Mouse (Mus musculus) 416B (cell line): Measurements from ENCODE around the gene Zer1.

Experiments used
- DNase-seq: peaks from one replicate; pipeline ENCODE4 v3.0.0; 2011; ENCODE audit warnings: low read depth

Zer1 gene

GRCm38 (mm10) chr2:30051992-30052761 lies 72.2 kb downstream of the Zer1 start:
- peak; percentile 42 for DNase-seq

GRCm38 (mm10) chr2:30049831-30050230 lies 74.6 kb downstream of the Zer1 start:
- peak; percentile 44 for DNase-seq

- peak; percentile 98 for DNase-seq
These were observed 75.5 kb downstream of the Zer1 start, which contains the start of gene Wdr34 for GRCm38 (mm10) chr2:30048699-30049388. Gene Wdr34, minus strand, starts transcription at chr2:30048881.

GRCm38 (mm10) chr2:30048101-30048501 lies 76.3 kb downstream of the Zer1 start:
- peak; percentile 73 for DNase-seq
